Mouse (Mus musculus) testis, postnatal 10 days (tissue): ENCODE measurements around the gene Tarm1.

ENCODE experiments used
- DNase-seq: peaks from one replicate; pipeline ENCODE4 v3.0.0; 2021; ENCODE audit warnings: low spot score

Gene Tarm1

GRCm38 (mm10) chr7:3440526-3440925, 61.9 kb downstream of the Tarm1 start:
- DNase-seq = no peak

DNA sequence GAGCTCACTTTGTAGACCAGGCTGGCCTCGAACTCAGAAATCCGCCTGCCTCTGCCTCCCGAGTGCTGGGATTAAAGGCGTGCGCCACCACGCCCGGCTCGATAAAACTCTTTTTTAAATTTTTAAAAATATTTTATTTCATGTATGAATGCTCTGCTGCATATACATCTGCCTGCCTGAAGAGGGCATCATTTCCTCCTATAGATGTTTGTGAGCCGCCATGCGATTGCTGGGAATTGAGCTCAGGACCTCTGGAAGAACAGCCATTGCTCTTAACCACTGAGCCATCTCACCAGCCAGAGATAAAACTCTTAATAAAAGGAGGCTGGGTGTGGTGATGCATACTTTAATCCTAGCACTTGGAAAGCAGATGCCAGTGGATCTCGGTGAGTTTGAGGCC, 62.4 kb downstream of the Tarm1 start:
- no peak for DNase-seq

- no peak for DNase-seq
These were observed 64.5 kb downstream of the Tarm1 start for GRCm38 (mm10) chr7:3437941-3438340.
